Comparison of ENCODE assay signal across 41 mouse cellular contexts in genomic region chr6:106792486-106792885, GRCm38 (mm10). TPM values are rescaled to one million over a fixed set of nuclear protein-coding genes. Genes with fewer than 3 reads are reported as not detected.
"Had no signal": no experiment of that assay in that cellular context is flagged by ENCODE, and none has a peak within 500 bp of the region (broad histone marks: within the 10 kb centered on the region; RNA-seq: fewer than 3 reads in every experiment).

No protein-coding gene starts in this region.

- H3K4me2 ChIP-seq: limb, embryonic 12.5 days; limb, embryonic 13.5 days; limb, embryonic 15.5 days; liver, embryonic 11.5 days; liver, embryonic 12.5 days; liver, embryonic 13.5 days; liver, embryonic 15.5 days; lung, embryonic 14.5 days; lung, embryonic 15.5 days; midbrain, embryonic 11.5 days; midbrain, embryonic 12.5 days; midbrain, embryonic 13.5 days; midbrain, embryonic 15.5 days had no signal

- H3K9ac ChIP-seq: limb, embryonic 12.5 days; limb, embryonic 13.5 days; limb, embryonic 15.5 days; liver, embryonic 12.5 days; liver, embryonic 13.5 days; liver, embryonic 14.5 days; liver, embryonic 15.5 days; liver, postnatal 0 days; lung, embryonic 14.5 days; lung, embryonic 15.5 days; midbrain, embryonic 12.5 days; midbrain, embryonic 13.5 days; midbrain, embryonic 15.5 days had no signal

- H3K9me3 ChIP-seq: limb, embryonic 10.5 days; limb, embryonic 12.5 days; limb, embryonic 13.5 days; limb, embryonic 15.5 days; liver, embryonic 12.5 days; liver, embryonic 13.5 days; liver, embryonic 15.5 days; lung, embryonic 15.5 days; megakaryocyte, embryonic 14.5 days; midbrain, embryonic 10.5 days; midbrain, embryonic 12.5 days; midbrain, embryonic 13.5 days; midbrain, embryonic 15.5 days had no signal

- H3K4me1 ChIP-seq: limb, embryonic 10.5 days; limb, embryonic 12.5 days; limb, embryonic 13.5 days; limb, embryonic 15.5 days; liver, embryonic 15.5 days; lung, embryonic 15.5 days; midbrain, embryonic 10.5 days; midbrain, embryonic 12.5 days; midbrain, embryonic 15.5 days had no signal

- DNase-seq: left cerebral cortex, postnatal 4 days; liver; liver, embryonic 13.5 days; liver, postnatal 0 days; lung, adult 18-20 months; lung, adult 2 months; lung, embryonic 14.5 days; lung, postnatal 10 days; lung, postnatal 14 days; lung, postnatal 36 days; lung, postnatal 4 days; midbrain, embryonic 14.5 days had no signal

- H3K4me3 ChIP-seq: left cerebral cortex, adult 2 months; limb, embryonic 10.5 days; limb, embryonic 12.5 days; limb, embryonic 13.5 days; limb, embryonic 15.5 days; liver, embryonic 12.5 days; liver, embryonic 13.5 days; liver, embryonic 15.5 days; lung, embryonic 15.5 days; megakaryocyte, embryonic 14.5 days; midbrain, embryonic 10.5 days; midbrain, embryonic 12.5 days; midbrain, embryonic 13.5 days; midbrain, embryonic 15.5 days; myocyte had no signal

- H3K27ac ChIP-seq: left cerebral cortex, adult 2 months; limb, embryonic 10.5 days; limb, embryonic 12.5 days; limb, embryonic 13.5 days; limb, embryonic 15.5 days; liver, embryonic 12.5 days; liver, embryonic 13.5 days; liver, embryonic 14.5 days; liver, embryonic 15.5 days; lung, embryonic 15.5 days; macrophage; midbrain, embryonic 10.5 days; midbrain, embryonic 12.5 days; midbrain, embryonic 13.5 days; midbrain, embryonic 15.5 days had no signal

- H3K27me3 ChIP-seq: limb, embryonic 12.5 days; limb, embryonic 13.5 days; limb, embryonic 15.5 days; liver, embryonic 12.5 days; liver, embryonic 13.5 days; liver, embryonic 15.5 days; lung, embryonic 15.5 days; megakaryocyte, embryonic 14.5 days; midbrain, embryonic 12.5 days; midbrain, embryonic 13.5 days; midbrain, embryonic 15.5 days had no signal

RNA-seq across cellular contexts. Expression of gene Il5ra, which starts 43.6 kb away (rescaled TPM):
- total RNA-seq: left cerebral cortex, adult 2 months; left cerebral cortex, adult 8-10 months; left cerebral cortex, postnatal 10 days; left cerebral cortex, postnatal 14 days; left cerebral cortex, postnatal 25 days; left cerebral cortex, postnatal 36 days; left cerebral cortex, postnatal 4 days; megakaryocyte-erythroid progenitor cell, adult 5-6 weeks; midbrain, postnatal 0 days had no signal
- polyA plus RNA-seq: limb, embryonic 10.5 days; limb, embryonic 11.5 days; limb, embryonic 12.5 days; limb, embryonic 13.5 days; liver, adult 2 months; lung, embryonic 14.5 days; lung, postnatal 0 days; midbrain, embryonic 10.5 days; midbrain, embryonic 11.5 days; midbrain, embryonic 12.5 days; midbrain, embryonic 13.5 days; midbrain, embryonic 14.5 days; midbrain, embryonic 15.5 days; midbrain, embryonic 16.5 days; myocyte had no signal
